Mouse (Mus musculus) ES-Bruce4 (cell line): ENCODE data around the gene Tbxas1.

Source experiments
- CTCF ChIP-seq: IDR thresholded peaks from one replicate; pipeline ENCODE4 v1.8.1; 2011; ENCODE audit warnings: low read depth, low read length
- EP300 ChIP-seq: IDR thresholded peaks from 2 replicates; pipeline ENCODE4 v1.6.1; 2011; ENCODE audit warnings: low read depth, low read length; ENCODE audit not compliant: insufficient read depth
- POLR2A ChIP-seq: IDR thresholded peaks from one replicate; pipeline ENCODE4 v1.8.1; 2011; ENCODE audit warnings: low read length; ENCODE audit not compliant: insufficient read depth

DNA sequence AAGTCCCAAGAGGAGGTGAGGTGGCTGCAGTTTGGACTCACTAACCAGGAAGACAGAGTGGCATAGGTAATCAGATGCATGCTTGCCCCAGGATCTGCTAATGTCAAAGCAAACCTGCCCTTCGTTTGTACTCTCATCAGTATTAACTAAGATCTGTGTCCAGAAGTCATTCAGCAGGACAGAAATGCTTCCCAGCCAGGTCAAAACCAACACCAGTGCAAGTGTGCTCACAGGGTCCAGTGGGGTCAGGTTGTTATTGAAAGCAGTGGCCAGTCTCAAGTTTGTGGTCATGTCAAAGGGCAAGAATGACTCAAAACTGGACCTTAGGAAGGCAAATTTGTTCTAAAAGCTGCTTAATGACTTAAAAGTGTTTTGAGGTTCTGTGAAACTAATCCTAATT, 8.8 kb upstream of the Tbxas1 start:
- TF ChIP-seq CTCF = no peak
- no peak for TF ChIP-seq POLR2A
- no peak for TF ChIP-seq EP300
